Mouse (Mus musculus) neural tube, embryonic 13.5 days (tissue): ENCODE measurements around the gene 1700001O22Rik. TPM values are rescaled to one million over a fixed set of nuclear protein-coding genes. Genes with fewer than 3 reads are reported as not detected.

Experiments used
- ATAC-seq: fragments of 200-750 bp; cut with Nextera tagmentation; 2 replicates; pipeline ENCODE4 v1.8.0; 2017; ENCODE audit warnings: low read depth, mild to moderate bottlenecking, moderate TSS enrichment, moderate library complexity
- H3K27ac ChIP-seq: fragments of 300-500 bp; sonication (generic); replicated peaks from 2 replicates; pipeline ENCODE4 v1.5.1; 2015; ENCODE audit warnings: moderate library complexity, mild to moderate bottlenecking, inconsistent platforms
- H3K27me3 ChIP-seq: fragments of 300-500 bp; sonication (generic); 2 replicates; pipeline ENCODE4 v1.6.1; 2015; ENCODE audit warnings: mild to moderate bottlenecking, inconsistent platforms
- H3K36me3 ChIP-seq: fragments of 300-500 bp; sonication (generic); 2 replicates; pipeline ENCODE4 v1.6.1; 2015; ENCODE audit warnings: mild to moderate bottlenecking, inconsistent platforms
- H3K4me1 ChIP-seq: fragments of 300-500 bp; sonication (generic); replicated peaks from 2 replicates; pipeline ENCODE4 v1.6.1; 2015; ENCODE audit warnings: inconsistent platforms
- H3K4me2 ChIP-seq: fragments of 300-500 bp; sonication (generic); 2 replicates; pipeline ENCODE4 v1.6.1; 2015; ENCODE audit warnings: inconsistent platforms, mild to moderate bottlenecking, moderate library complexity
- H3K4me3 ChIP-seq: fragments of 300-500 bp; sonication (generic); 2 replicates; pipeline ENCODE4 v1.5.1; 2015; ENCODE audit warnings: mild to moderate bottlenecking, inconsistent platforms
- H3K9ac ChIP-seq: fragments of 300-500 bp; sonication (generic); 2 replicates; pipeline ENCODE4 v1.6.1; 2015; ENCODE audit warnings: moderate library complexity, mild to moderate bottlenecking, inconsistent platforms
- H3K9me3 ChIP-seq: fragments of 300-500 bp; sonication (generic); 2 replicates; pipeline ENCODE4 v1.6.1; 2016; ENCODE audit warnings: inconsistent platforms
- WGBS: fragments of 180-500 bp; shearing (Covaris S2); methylation state at CpG from one replicate; pipeline ENCODE4 v1.1.7; 2015; 5-methylcytosine and 5-hydroxymethylcytosine counted together
- polyA plus RNA-seq: library from polyadenylated mRNA; unstranded; fragments of >200 nt; fragmentation: Nextera tagmentation; extraction: Ambion mirVana; gene quantifications from 2 replicates; pipeline ENCODE4 v1.2.1, GENCODE M21; 2015

1700001O22Rik gene
- polyA plus RNA-seq, 1 experiment from 2014 or later: 0.91 TPM

GRCm38 (mm10) chr2:30808296-30808655, 4.8 kb upstream of the 1700001O22Rik start:
- Histone ChIP-seq H3K4me1 (peaks cover 38% of the 10 kb centered on the region), H3K27ac (peak overlapping the region; percentile 86), H3K9ac (peak overlapping the region; percentile 96), H3K4me2 (peak overlapping the region; percentile 96), H3K4me3 (peak overlapping the region; percentile 83), H3K9me3 (no peaks in the 10 kb centered on the region), H3K27me3 (0 out of 2 replicates have a peak, but pooled peaks cover 5% of the 10 kb centered on the region), H3K36me3 (peaks cover 12% of the 10 kb centered on the region)
- 5% methylated on average over 10 of the region's 10 CpGs for WGBS
- ATAC-seq: peak; percentile 25

- Histone ChIP-seq H3K4me1 (peaks cover 38% of the 10 kb centered on the region), H3K36me3 (peaks cover 7% of the 10 kb centered on the region), H3K27ac (peak within 1 kb of the TSS; percentile 86), H3K4me3 (peak within 1 kb of the TSS; percentile 83), H3K27me3 (peaks cover 10% of the 10 kb centered on the region; the same call in 1 of the 2 replicates), H3K9me3 (no peaks in the 10 kb centered on the region), H3K9ac (peak within 1 kb of the TSS; percentile 96), H3K4me2 (peak within 1 kb of the TSS; percentile 96)
- peak; percentile 97 for ATAC-seq
- under 1% methylated on average over 44 of the region's 44 CpGs for WGBS
These were observed 4.3 kb upstream of the 1700001O22Rik start, which contains the start of gene Ntmt1 for GRCm38 (mm10) chr2:30807648-30808295. TSS of gene Ntmt1 (plus strand) at chr2:30807826.

- WGBS: 7% methylated on average over 28 of the region's 28 CpGs
- Histone ChIP-seq H3K36me3 (peaks cover 2% of the 10 kb centered on the region), H3K4me1 (peaks cover 38% of the 10 kb centered on the region), H3K4me2 (peak overlapping the region; percentile 96), H3K27ac (peak overlapping the region; percentile 86), H3K9me3 (no peaks in the 10 kb centered on the region), H3K27me3 (peaks cover 16% of the 10 kb centered on the region), H3K9ac (peak overlapping the region; percentile 96), H3K4me3 (peak overlapping the region; percentile 83)
- no peak; the same call in 1 of the 2 replicates for ATAC-seq
These were observed 3.7 kb upstream of the 1700001O22Rik start for GRCm38 (mm10) chr2:30807147-30807647.

- peaks cover 39% of the 10 kb centered on the region for H3K4me1 ChIP-seq
- H3K4me2 ChIP-seq: no peak overlapping the region
- 100% methylated on average over 2 of the region's 2 CpGs for WGBS
- H3K27ac ChIP-seq: no peak overlapping the region
- no peaks in the 10 kb centered on the region for H3K36me3 ChIP-seq
- H3K9ac ChIP-seq: no peak overlapping the region
- ATAC-seq: no peak
- no peak overlapping the region for H3K4me3 ChIP-seq
- peaks cover 28% of the 10 kb centered on the region for H3K27me3 ChIP-seq
- no peaks in the 10 kb centered on the region for H3K9me3 ChIP-seq
These were observed 2.5 kb upstream of the 1700001O22Rik start for GRCm38 (mm10) chr2:30805983-30806382.

DNA sequence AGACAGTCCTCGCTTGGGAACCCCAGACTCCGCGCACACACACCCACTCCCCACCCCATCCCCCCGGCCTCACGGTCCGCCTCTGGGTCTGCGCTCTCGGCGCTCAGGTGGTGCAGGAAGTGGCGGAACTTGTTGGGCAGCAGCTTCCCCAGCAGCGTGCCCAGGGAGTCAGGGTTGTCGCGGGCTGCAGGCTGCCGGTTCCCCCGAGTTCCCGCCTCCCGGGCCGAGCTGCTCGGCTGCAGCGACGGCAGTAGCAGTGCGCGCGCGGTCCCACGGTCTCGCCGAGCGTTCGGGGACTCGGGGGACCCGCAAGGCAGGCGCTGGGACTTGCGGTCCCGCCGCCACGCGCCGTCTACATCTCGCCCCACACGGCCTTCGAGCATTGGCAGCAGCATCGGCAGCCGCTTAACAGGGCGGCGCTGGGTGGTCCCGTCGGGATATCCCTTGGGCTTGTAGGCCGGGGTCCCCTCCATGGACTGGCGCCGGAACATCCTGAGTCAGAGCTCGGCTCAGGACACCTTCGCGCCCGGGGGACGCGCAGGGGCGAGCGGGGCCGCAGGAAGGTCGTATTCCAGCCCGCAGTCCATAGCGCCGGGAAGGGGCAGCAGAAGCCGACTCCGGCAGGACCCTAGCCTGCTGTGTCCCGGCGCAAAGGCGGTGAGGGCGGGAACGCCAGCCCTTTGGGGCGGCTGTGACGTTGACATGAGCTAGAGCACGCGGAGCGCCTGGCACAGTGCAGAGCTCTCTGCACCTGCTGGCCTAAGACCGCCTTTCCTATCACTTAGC, 2.2 kb downstream of the 1700001O22Rik start:
- Histone ChIP-seq H3K4me2 (peak overlapping the region; percentile 77), H3K4me3 (peak overlapping the region; percentile 43), H3K9me3 (no peaks in the 10 kb centered on the region), H3K36me3 (no peaks in the 10 kb centered on the region), H3K27me3 (peaks cover 43% of the 10 kb centered on the region), H3K9ac (peak overlapping the region; percentile 67), H3K4me1 (peaks cover 32% of the 10 kb centered on the region), H3K27ac (no peak overlapping the region)
- 1% methylated on average over 76 of the region's 77 CpGs for whole genome bisulfite sequencing
- ATAC-seq: peak; percentile 20; the same call in 1 of the 2 replicates

DNA sequence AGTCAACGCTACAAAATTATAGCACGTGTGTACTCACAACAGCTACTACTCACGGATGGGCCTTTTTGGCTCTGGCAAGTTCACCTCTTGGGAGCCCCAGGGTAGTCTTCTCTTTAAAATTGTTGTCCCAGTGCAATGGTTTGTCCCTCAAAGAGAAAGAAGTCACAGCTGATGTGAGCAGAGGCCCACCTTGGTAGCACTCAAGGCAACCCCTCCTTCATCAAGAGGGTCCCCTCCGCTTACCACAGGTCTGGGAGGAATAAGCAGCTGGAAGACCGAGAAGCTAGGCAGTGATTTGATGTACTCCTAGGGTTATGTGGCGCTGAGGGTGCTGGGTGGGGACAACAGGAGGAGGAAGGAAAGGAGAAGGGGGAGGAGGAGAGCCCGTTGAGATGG, 2.8 kb downstream of the 1700001O22Rik start:
- Histone ChIP-seq H3K9me3 (no peaks in the 10 kb centered on the region), H3K4me2 (peak overlapping the region; percentile 77), H3K36me3 (no peaks in the 10 kb centered on the region), H3K9ac (peak overlapping the region; percentile 67; the same call in 1 of the 2 replicates), H3K4me1 (peaks cover 38% of the 10 kb centered on the region), H3K27ac (no peak overlapping the region), H3K4me3 (peak overlapping the region; percentile 43), H3K27me3 (peaks cover 43% of the 10 kb centered on the region)
- ATAC-seq: no peak
- 22% methylated on average over 7 of the region's 7 CpGs for WGBS

- 78% methylated on average over 3 of the region's 3 CpGs for WGBS
- Histone ChIP-seq H3K9me3 (no peaks in the 10 kb centered on the region), H3K4me2 (no peak overlapping the region), H3K27me3 (peaks cover 43% of the 10 kb centered on the region), H3K27ac (no peak overlapping the region), H3K4me3 (no peak overlapping the region), H3K9ac (no peak overlapping the region), H3K36me3 (no peaks in the 10 kb centered on the region), H3K4me1 (peaks cover 47% of the 10 kb centered on the region)
- ATAC-seq: no peak
These were observed 4.0 kb downstream of the 1700001O22Rik start for GRCm38 (mm10) chr2:30799456-30799855.

- 4% methylated on average over 11 of the region's 11 CpGs for WGBS
- peak overlapping the region; percentile 85 for H3K27ac ChIP-seq
- peak overlapping the region; percentile 39 for H3K4me2 ChIP-seq
- peak overlapping the region; percentile 11; the same call in 1 of the 2 replicates for H3K4me3 ChIP-seq
- ATAC-seq: peak; percentile 82
- peaks cover 19% of the 10 kb centered on the region for H3K27me3 ChIP-seq
- H3K36me3 ChIP-seq: no peaks in the 10 kb centered on the region
- H3K9ac ChIP-seq: peak overlapping the region; percentile 27; the same call in 1 of the 2 replicates
- H3K9me3 ChIP-seq: no peaks in the 10 kb centered on the region
- peaks cover 51% of the 10 kb centered on the region for H3K4me1 ChIP-seq
These were observed 7.1 kb downstream of the 1700001O22Rik start for GRCm38 (mm10) chr2:30796382-30796781.

DNA sequence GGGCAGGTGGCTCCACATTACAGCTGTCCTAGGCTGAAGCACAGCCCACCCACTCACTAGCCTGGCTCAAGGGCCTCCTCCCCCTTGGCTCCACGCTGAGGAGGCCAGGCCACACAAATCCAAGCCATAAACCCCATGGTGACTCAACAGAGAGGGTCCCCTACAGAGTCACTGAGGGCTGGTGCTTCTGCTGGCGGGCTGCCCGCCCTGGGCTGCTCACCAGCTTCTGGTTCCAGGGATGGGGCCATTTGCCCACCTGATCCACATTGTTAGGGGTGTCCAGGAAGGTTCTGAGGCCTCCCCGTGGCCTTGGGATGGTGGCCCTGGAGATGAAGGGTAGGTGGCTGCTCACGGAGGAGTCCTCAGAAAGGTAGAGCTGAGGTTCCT, 7.6 kb downstream of the 1700001O22Rik start:
- Histone ChIP-seq H3K4me2 (peak overlapping the region; percentile 39), H3K27ac (peak overlapping the region; percentile 85), H3K36me3 (no peaks in the 10 kb centered on the region), H3K9ac (peak overlapping the region; percentile 27; the same call in 1 of the 2 replicates), H3K27me3 (peaks cover 14% of the 10 kb centered on the region), H3K9me3 (no peaks in the 10 kb centered on the region), H3K4me3 (peak overlapping the region; percentile 11; the same call in 1 of the 2 replicates), H3K4me1 (peaks cover 46% of the 10 kb centered on the region)
- 37% methylated on average over 5 of the region's 5 CpGs for WGBS
- peak; percentile 13; the same call in 1 of the 2 replicates for ATAC-seq

GRCm38 (mm10) chr2:30795271-30795888, 8.1 kb downstream of the 1700001O22Rik start:
- Histone ChIP-seq H3K27me3 (peaks cover 9% of the 10 kb centered on the region), H3K4me3 (no peak overlapping the region), H3K9me3 (no peaks in the 10 kb centered on the region), H3K27ac (peak overlapping the region; percentile 85), H3K4me2 (peak overlapping the region; percentile 60), H3K36me3 (no peaks in the 10 kb centered on the region), H3K9ac (peak overlapping the region; percentile 27; the same call in 1 of the 2 replicates), H3K4me1 (peaks cover 42% of the 10 kb centered on the region)
- ATAC-seq: no peak
- WGBS: 62% methylated on average over 7 of the region's 7 CpGs

- Histone ChIP-seq H3K4me3 (peak overlapping the region; percentile 37), H3K36me3 (no peaks in the 10 kb centered on the region), H3K27ac (peak overlapping the region; percentile 84), H3K4me1 (peaks cover 37% of the 10 kb centered on the region), H3K9me3 (no peaks in the 10 kb centered on the region), H3K4me2 (peak overlapping the region; percentile 60), H3K27me3 (no peaks in the 10 kb centered on the region), H3K9ac (peak overlapping the region; percentile 72)
- peak; percentile 73 for ATAC-seq
- WGBS: 4% methylated on average over 48 of the region's 48 CpGs
These were observed 9.0 kb downstream of the 1700001O22Rik start for GRCm38 (mm10) chr2:30794179-30795108.
